Mouse (Mus musculus) CD4-positive, CD25-positive, alpha-beta regulatory T cell, adult 2 months (primary cell): ENCODE data around the gene Grid2.

Source experiments
- DNase-seq: peaks from one replicate; pipeline ENCODE4 v3.0.0-alpha.2; 2012; ENCODE audit warnings: low read depth, low spot score

Gene Grid2

GRCm38 (mm10) chr6:63609570-63609969, 353.9 kb downstream of the Grid2 start:
- DNase-seq = no peak

DNA sequence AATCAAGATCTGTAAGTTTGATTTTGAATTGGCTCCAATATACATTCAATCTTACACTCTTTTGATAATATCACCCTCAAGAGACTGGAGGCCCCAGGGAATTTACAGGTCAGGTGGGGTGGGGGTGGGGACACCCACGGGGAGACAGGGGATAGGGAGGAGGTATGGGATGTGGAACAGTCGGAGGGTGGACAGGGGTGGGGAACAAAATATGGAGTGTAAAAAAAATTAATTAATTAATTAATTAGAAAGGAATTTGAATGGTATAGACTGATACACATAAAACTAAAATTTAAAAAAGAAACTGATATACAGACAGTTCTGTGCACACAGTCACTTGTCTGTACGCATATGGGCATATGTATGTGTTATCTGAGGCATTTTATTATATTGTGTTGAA, 380.3 kb downstream of the Grid2 start:
- DNase-seq = no peak

GRCm38 (mm10) chr6:63659423-63659822, 403.7 kb downstream of the Grid2 start:
- DNase-seq = no peak

DNA sequence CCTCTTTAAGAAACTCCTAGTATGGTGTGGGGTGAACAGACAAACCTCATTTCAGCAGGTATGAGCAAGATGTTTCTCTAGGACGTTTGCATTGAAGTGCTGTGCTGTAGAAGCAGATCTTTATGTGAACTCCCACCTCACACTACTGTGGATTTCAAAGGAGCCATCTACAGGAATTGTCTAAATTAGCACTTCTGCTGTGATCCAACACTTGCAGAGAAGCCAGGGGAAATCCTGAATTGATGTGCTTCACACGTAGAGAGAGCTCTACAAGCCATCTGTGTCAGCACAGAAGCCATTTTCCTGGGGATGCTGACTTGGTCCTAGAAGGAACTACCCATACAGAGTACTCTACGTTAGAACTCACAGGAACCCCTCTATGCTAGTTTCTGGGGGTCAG, 430.0 kb downstream of the Grid2 start:
- no peak for DNase-seq

DNA sequence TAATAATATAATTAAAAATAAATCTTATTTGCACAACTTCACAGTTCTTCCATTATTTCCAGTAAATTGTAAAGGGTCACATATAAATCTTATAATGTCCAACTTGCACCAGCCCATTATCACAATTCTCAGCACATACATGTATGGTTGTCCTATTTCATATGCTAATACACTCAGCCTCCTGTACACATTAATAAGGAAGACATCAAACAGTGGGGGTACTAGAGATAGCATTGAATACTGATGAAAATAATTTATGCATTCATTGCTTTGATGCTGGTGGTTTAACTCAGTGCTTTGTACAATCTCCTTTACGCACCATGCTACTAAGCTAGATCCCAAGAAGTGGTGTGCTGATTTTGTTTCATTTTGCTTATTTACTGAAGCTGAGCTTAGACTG, 446.0 kb downstream of the Grid2 start:
- DNase-seq = no peak

DNA sequence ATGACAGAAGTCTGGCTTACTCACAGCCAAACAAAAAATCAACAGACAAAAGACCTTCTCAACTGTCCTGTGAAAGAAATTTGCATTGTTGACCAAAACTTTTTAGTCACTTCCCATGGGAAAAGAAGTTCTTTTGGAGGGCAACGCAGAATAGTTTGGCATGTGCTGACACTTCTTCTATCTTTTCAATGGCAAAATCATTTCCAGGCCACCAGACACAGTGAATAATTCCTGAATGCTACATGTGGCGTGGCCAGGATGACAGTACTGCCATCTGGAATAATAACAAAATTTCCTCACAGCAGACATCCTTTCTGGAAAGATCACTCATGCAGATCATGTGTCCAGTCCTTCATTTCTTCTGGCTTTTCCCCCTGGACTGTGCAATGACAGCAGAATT, 478.1 kb downstream of the Grid2 start:
- DNase-seq = no peak

DNA sequence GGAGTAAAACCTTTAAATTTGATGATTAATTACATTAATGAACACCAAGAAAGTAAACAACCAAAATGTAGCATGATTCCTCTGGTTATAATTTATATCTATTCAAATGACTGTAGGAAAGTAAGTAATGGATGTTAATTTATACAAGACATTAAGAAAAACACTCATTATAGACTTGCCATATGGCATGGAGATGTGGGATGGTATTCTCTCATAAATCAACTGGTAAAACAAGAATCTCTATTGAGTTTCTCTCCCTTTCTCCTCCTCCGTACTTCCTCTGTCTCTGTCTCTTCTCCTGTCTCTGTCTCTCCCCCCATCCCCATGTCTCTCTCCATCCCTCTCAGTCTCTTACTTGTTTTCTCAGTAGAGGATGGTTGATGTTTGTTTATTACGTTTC, 506.9 kb downstream of the Grid2 start:
- DNase-seq = no peak

GRCm38 (mm10) chr6:63794679-63795078, 539.0 kb downstream of the Grid2 start:
- no peak for DNase-seq

DNA sequence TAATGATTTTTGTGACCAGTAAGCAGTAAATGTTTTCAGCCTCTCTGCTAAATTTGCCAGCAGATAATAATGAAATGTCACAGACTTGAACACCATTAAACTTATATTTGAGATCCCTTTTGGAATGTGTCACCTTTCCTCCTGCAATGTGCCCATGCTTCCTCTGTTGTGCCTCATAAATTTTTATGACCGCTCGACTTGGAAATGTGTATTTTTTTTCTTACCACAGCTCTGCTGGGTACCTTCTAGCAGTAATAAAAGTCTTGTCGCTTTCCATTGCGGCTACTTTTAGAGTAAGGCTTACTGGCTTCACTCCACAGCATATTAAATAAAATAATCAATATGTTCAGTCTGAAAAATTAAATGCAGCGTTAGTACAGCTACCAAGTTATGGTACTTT, 564.6 kb downstream of the Grid2 start:
- DNase-seq = no peak

GRCm38 (mm10) chr6:63862628-63863027, 607.0 kb downstream of the Grid2 start:
- no peak for DNase-seq

DNA sequence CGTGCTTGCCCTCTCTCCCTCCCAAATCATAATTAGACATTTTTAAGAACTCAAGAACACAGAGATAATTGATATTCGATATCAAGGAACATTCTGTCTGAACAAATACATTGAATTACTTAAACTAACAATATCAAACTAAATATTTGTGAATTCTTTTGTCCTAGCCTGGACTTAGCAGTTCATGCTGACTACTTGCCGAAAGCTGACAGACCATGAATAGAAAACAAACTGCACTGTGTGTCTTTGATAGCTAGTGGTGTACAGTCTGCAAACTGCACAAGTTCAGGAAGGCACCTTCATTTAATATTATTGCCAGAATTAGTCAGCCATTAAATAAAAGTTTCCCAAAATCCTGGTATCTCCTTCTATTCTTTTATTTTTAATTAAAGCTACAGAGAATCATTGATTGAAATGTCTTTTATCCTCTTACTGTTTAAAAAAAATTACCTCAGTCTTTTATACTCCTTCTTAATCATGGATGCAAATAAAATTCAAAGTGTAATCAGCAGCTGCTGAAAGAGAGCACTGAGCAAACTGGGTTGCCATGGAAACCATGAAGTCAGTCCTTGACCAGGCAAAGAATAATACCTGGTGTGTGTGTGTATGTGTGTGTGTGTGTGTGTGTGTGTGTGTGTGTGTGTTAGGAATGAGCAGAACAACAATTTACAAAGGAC, 621.5 kb downstream of the Grid2 start:
- no peak for DNase-seq

GRCm38 (mm10) chr6:63877765-63878345, 622.2 kb downstream of the Grid2 start:
- DNase-seq = no peak

DNA sequence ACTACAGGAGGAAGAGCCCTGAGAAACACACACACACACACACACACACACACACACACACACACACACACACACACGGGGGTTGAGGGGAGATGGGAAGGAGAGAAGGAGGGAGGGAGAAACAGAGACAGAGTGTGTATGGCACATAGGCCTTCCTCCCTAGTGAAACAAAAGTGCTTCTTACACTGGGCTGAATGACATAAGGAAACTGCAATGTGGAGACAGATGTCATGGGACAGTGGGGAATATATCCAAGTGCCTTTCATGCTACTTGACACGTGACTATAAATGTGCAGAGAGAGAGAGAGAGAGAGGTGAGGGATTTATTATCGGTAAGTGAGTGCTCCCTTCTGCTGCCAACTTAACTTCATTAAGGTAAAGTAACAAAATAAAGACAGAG, 639.0 kb downstream of the Grid2 start:
- DNase-seq = no peak

- DNase-seq = no peak
Observed at GRCm38 (mm10) chr6:63898171-63898570, 642.5 kb downstream of the Grid2 start.

DNA sequence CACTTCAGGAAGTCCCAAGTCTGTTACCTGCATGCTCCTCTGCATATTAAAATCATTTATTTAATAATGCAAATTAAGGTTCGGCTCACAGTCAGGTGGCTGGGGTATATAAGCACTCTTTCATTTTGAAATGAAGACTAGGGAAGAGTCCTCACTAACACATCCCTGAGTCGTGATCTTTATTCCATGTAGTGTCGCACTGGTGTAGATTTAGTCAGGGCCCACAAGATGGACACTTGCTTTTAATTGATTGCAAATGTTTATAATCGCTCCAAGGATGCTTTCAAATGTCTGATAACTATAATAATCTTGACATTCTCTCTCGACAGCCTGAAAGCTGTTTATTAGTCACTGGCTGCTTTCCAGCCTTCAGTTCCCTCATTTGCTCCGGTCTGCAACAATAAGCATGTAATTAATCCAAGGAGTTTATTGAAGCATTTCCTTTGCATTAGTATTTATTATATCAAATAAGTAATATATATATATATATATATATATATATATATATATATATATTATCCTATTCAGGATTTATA, 661.4 kb downstream of the Grid2 start:
- no peak for DNase-seq

DNA sequence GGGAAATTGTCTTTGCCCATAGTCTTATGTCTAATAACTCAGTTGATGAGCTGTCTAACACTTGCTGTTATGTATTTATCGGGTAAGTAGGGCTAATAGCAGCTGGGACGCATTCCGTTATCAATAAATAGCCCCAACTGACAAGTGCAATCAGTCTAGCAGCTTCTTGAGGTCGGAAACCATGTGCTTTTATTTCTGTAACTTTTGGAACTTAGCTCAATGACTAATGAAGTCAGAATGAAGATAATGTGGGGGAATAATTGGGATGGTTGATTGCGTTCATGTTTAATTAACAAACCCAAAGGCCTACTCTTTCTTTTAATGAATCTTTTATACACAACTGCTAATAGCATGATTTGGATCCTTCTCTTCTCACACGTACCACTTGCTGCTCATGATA, 666.3 kb downstream of the Grid2 start:
- no peak for DNase-seq

DNA sequence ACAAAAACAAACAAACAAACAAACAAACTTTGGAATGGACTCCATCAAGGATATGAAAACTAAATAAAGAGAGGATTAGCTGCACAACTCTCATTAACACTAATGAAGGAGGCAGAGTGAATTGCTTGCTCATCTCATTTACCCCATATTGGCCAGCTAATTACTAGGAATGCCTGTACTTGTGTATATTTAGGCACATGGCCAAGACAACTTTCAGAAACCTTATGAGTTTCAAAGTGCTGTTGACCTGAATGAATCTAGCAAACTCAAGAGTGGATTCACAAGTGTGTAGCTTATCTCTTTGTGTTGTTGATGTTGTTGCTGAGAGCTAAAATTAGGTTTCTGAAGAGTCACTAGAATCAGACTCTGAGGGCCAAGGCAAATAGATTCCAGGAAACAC, 675.5 kb downstream of the Grid2 start:
- DNase-seq = no peak

DNA sequence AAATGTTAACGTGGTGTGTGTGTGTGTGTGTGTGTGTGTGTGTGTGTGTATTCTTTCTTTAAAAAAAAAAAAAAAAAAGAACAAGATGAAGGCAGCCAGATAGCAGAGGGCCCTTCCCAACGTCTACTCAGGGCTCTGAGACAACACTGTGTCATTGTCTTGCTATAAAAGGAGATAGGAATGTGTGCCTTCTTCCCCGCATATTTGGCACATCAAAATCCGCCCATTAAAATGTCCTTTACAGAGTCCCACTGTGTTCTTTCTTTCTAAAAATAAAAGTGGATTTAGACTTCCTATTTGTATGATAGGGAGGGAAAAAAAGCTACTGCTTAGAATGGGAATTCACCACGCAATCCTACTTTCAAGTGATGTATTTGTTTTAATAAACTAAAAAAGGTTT, 691.0 kb downstream of the Grid2 start:
- no peak for DNase-seq

DNA sequence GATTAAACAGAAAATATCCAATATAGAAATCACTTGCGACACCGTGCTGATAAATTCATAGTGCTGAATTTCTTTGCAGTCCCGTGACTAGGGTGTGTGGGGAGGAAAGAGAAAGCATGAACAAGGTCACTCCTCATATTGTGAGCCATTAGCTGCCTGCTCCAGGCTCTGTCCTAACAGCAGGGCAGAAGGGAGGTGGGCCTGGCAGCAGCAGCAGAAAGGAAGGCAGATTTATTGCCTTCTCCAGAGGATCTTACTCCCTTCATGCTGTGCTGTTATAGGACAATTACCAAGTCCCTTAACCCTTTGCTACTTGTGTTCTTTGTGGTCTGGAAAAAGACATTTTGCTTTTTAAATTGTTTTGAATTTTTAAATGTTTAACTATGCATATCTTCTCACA, 708.1 kb downstream of the Grid2 start:
- DNase-seq = no peak

DNA sequence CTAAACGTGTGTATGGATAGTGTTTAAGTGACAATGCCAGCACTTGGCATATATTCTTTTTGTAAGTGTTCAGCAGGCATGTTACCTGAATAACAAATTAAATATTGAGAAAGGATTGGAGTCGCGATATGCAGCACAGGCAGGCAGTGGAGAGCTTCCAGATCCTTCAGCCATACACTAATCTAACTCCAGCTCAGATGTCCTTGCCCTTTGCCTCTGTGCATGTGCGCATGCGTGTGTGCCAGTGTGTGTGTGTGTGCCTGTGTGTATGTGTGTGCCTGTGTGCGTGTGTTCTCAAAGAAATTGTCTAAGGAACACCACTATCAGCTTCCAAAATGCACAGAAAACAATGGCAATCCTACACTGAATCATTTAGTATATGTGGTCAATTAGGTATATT, 708.6 kb downstream of the Grid2 start:
- DNase-seq = no peak

- DNase-seq = no peak
Observed at GRCm38 (mm10) chr6:63964735-63965134, 709.1 kb downstream of the Grid2 start.

DNA sequence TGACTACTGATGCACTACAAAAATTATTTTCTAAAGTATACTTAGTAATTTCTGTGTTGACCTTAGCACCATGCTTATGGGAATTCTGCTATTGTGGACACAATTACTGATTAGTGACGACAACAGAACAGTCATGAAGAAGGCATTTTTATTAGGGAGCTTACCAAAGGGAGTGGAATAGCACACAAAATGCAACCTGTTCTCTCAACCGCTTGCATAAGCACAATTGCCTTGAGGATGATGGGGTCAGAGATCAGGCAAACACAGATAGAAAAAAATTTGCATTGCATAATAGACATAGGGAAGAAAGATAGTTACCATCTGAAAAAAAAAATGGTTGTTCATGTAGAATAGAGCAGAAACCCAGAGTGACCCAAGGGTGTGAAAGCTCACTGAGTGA, 790.4 kb downstream of the Grid2 start:
- no peak for DNase-seq

GRCm38 (mm10) chr6:64046732-64047131, 791.1 kb downstream of the Grid2 start:
- no peak for DNase-seq

- no peak for DNase-seq
Observed at GRCm38 (mm10) chr6:64047950-64048349, 792.3 kb downstream of the Grid2 start.
